Mouse (Mus musculus) ovary, postnatal 36 days (tissue): ENCODE results near the gene Ptgfrn.

Experiments used
- DNase-seq: peaks from one replicate; pipeline ENCODE4 v3.0.0; 2022; ENCODE audit warnings: low spot score, mixed read lengths

Gene Ptgfrn

DNA sequence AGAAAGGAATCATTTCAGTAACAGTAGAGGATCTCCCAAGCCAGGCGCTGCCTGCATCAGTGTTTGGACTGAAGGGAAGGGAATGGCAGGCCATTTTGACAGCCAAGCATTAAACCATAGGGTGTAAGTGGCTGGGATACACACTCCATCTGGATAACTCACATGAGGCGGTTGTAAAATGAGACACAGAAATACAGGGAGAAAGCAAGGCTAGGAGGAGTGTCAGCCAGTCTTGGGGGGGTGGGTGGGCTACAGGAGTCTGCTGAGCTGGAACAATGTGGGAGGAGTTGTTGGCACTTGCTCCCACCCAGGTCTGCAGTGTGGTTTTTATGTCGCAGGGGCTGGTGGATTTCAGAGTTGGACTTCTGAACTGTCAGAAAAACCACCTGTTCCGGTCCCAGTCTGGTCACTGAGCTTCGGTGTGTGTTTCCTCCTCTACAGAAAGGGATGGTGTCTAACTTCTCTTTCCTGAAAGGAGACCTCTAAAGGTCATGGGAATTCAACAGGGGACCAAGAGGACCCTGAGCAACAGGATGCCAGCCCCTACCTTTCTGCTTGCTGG is 72.0 kb downstream of the Ptgfrn start:
- DNase-seq: no peak

DNA sequence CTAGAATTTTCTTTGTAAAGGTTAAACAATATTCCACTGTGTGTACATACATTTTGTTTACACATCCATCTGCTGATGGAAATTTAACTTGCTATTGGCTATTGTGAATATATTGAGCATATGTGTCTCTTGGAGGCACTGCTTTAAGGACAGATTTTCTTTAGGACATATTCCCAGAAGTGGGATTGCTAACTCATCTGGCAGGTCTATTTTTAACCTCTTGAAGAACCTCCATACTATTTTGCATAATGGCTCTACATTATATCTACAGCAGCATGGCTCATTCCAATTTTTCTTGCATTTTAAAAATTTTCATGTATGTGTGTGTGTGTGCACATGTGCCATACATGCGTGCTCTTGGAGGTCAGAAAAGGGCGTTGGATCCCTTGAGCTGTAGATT is 74.1 kb downstream of the Ptgfrn start:
- no peak for DNase-seq

DNA sequence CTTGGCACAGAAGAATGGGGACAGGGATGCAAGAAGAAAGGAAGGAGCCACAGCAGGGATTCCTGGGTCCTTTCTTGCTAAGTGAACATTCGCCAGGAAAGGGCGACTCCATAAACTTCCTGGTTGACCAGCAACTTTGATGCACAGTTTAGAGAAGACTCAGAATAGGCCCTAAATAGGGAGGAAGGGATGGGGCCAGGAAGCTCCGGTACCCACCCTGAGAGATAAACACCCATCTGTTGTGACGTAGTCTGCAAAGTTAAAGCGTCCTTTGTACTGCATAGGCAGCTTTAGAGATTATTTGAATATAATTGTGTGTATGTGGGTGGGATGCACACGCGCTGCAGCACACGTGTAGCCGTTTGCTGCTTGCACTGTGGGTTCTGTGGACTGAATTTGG is 75.6 kb downstream of the Ptgfrn start:
- DNase-seq: no peak

DNA sequence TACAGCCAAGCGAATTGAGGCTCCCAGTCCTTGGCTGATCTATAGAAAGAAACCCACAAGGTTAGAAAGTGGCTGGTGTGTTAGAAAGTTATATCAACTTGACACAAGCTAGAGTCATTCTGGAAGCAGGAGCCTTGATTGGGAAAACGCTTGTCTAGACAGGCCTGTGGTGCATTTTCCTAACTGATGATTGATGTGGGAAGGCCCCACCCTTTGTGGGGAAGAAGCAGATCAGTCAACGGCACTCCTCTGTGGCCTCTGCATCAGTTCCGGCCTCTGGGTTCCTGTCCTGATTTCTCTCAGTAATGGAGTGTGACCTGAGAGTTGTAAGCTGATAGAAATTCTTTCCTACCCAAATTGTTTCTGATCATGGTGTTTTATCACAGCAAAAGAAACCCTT is 76.4 kb downstream of the Ptgfrn start:
- DNase-seq: no peak

DNA sequence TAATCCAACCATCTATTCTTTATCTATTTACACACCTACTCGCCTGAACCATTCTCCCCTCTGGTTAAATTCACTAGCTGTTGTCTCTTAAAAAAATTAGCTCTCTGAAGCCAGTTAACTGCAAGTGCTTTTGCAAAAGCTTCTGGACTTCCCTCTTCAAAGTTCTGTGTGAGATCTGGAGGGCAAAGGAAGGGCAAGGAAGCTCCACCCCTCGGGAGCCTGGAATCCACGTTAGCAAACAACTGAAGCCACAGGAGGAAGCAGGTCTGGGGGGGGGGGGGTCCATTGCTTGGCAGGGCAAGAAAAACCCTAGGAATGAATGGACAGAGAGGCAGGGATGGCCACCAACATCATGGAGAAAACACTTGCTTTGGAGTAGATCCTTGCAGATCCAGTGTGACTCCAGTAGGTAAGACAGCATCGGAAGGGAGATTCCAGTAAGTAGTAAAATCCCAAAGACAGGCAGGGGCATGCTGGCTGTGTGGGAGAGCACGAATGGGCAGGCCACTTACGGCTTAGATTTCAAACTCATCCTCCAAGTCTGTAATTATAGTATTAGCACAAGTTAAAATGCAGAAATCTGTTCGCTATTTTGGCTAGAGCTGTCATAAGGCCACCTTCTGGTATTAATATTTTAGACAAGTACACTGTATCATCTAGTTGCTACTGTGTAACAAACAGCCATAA is 78.5 kb downstream of the Ptgfrn start:
- DNase-seq: no peak

DNA sequence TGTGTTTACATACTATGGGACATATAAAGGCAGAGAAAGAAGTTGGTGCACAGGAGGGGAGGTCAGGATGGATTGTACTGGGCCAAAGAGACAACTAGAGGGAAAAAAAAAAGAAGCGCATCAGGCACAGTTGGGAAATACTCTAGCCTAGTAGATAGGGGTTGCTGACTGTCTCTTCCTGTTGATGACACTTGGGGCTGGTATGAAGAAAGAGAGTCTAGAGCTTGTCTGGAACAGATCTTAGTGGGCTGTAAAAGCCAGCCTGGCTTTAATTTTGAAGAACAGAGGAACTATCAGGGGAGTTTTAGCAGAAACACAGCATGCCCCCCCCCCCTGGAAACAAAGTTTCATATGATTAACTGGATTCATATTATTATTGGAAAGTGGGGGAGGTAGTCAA is 79.4 kb downstream of the Ptgfrn start:
- no peak for DNase-seq

DNA sequence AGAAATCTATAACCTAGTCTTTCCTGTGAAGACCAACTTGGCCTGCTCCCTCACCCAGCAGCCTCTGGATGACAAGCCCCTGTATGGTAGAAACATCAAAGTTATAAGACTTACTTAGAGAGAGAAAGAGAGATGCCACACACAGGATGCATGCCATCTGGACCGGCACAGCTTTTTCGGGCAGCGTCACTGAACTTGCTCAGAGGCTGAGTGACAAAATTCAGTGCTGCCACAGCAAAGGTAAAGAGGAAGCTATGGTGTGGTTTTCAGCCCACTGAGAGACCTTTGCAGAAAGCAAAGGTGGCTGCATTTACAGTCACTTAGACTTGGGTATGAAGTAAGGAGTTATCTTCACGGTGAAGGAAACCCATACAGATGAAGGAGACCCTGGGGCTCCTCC is 80.7 kb downstream of the Ptgfrn start, which contains the start of gene Cd101:
Cd101 (minus strand) TSS at position 218 of the 400 bp plus-strand sequence.
- DNase-seq: no peak

DNA sequence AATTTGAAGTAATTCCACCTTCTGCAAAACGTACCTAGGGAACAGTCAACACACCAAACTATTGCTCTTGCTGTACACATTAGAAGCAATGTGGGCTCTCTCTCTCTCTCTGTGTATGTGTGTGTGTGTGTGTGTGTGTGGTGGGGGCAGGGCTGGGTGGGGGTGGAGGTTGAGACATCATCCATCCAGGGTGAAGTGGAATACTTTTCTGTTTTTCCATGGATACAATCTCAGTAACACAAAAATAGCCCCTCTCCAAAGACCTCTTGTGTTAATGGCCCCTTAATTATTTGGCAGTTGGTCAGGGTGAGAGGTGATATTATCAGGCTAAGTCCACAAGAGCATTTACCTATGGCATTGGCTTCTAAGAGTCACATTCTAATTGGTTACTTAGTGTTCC is 83.3 kb downstream of the Ptgfrn start:
- no peak for DNase-seq

DNA sequence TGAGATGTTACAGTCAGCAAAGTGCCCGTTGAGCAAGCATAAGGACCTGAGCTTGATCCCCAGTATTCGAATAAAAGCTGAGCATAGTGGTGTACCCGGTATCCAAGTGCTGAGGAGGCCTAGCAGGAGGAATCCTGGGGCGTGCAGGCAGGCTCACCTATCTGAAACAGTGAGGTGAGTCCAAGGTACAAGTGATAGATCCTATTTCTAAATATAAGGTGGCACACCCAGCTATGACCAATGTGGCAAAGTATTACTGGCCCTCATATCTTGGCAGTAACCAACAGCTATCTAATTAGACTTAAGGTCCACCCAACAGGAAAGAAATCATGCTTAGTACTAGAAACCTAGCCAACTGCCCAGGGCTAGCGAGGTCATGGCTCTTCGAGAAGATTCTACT is 87.1 kb downstream of the Ptgfrn start:
- DNase-seq: no peak

DNA sequence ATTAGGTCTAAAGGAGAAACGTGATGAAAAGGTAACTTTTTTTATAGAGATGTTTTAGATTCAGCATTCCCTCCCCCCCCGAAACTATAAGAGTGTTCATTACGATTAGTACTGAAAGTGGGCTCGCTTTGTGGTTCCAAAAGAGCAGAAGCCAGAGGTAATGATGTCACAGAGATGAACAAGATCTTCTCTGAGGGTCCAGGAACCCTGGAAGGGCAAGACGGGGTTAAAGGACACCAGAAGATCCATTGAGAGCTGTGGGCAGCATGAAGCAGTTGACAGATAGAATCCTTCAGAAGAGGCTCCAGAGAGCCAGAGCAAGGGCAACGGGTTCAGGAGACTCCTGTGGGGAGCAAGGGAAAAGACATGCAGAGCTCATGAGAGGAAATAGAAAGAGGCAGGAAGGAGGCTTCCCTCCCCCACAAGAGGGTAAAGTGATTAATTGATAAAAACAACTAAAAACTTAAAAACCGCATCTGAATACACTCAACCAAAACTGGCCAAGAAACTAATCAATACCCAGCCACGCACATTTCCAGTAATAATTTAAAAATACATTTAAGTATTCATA is 88.5 kb downstream of the Ptgfrn start:
- no peak for DNase-seq

DNA sequence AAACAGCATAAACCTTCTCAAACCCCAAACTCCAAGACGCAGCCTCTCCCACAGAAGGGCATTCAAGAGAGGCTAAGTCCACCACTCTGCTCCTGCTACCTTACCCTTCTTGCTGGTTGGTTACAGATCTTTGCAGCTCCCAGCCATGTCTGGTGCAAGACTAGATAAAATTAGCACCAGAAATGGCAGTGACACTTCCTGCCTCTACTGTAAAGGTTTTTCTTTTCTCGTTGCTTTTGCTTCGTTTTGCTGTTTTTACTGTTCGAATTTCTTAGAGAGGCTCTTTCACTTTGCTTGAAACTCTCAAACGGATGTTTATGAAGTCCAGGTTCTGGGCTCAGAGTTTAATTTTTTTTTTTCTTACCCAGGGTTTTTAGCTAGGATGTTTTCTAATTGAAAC is 89.0 kb downstream of the Ptgfrn start:
- no peak for DNase-seq

DNA sequence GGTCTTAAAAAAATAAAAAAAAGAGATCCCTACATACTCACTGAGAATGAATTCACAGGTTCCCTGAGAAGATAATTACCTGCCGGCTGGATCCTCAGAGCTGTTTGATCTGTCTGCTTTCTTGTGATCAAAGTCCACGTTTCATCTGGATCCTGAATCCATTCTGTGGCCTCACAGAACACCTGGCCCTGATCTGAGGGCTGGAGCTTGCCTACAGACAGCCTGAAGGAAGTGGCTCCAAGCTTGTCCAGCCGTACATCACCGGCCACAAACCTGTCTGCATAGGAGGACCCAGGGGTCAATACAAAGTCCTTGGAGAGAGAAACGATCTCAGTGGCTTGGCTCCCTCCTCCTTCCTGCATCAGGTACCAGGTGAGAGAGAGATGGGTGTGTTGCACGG is 91.6 kb downstream of the Ptgfrn start:
- no peak for DNase-seq

DNA sequence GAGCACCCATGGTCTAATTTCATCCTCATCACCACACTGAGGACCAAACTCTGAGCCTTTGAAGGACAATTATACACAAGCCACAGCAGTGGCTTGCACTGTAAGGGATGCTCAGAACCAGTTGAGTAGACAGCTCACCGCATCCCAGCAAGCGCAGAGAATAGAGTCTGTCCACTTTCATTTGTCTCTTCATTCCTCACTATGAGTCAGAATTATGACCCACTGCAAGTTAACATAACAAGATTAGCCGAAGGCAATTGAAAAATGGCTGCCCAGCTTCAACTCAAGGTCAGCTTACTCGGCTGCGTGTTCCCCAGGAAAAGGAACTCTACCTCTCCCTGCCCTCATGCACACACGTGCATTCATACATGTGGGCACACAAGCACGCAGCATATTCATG is 94.0 kb downstream of the Ptgfrn start:
- DNase-seq: no peak

DNA sequence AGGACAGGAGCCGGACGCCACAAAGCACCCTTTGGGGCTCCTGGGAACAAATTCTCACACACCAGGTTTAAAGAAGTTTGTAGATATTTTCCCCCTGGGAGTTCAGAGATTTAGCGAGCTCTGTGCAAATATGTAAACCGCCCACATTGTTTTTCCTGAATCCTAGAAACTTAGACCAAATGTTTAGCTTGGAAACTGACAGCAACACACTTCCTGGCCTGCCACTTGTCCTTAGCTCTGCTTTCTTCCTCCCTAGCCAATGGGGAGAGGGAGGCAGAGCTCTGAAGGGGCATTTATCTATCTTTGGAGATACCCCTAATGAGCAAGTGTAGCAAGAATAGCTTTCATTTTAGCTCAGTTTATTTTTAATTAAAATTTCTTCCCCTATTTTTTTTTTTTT is 94.8 kb downstream of the Ptgfrn start:
- no peak for DNase-seq

DNA sequence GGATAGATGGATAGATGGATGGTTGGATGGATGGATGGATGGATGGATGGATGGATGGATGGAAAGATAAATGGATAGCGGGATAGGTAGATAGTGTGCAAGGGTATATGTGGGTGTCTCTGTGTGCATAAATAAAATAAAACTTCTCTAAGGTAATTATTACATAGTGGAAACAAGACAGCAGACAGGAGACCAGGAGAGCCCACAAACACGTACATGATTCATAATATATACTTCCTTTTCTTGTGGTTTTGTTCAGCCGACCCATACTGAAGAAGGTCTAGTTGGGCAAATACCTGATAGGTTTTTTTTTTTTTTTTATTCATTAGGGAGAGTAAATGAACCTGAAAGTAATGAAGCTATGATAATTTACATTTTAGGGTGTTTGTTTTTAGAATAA is 96.5 kb downstream of the Ptgfrn start:
- no peak for DNase-seq

DNA sequence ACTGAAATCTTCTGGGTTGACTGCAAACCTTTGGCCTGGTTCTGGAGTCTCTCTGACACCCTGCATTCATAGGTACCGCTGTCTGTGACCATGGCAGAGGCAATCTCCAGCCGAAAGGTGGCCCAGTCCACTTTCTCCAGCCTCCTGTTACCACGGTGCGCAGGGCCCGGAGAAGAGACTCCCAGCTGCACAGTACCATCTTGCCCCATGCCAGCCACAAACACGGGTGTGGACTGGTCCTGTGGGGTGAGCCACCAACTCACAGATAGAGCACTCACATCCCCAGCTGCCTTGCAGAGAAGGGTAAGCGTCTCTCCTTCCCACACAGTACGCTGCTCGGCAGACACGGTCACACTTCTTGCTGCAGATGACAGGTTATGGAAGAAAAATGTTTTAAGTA is 97.1 kb downstream of the Ptgfrn start:
- DNase-seq: no peak

DNA sequence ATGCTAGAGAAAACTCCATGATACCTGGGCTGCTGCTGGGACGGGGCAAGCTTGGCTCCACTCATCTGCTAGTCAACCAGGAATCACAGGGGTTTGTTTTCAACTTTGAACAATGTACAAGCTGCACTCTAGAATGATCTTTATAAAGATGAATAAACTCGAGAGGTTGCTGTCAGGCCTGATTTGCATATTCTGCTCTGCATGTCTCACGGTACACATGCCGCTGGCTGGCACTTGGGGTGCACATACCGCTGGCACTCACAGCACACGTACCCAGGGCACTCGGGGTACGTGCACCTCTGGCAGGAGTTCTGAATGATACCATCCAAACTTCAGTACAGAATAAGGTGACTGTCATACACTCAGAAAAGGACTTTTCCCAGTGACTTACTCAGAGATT is 97.5 kb downstream of the Ptgfrn start:
- no peak for DNase-seq

DNA sequence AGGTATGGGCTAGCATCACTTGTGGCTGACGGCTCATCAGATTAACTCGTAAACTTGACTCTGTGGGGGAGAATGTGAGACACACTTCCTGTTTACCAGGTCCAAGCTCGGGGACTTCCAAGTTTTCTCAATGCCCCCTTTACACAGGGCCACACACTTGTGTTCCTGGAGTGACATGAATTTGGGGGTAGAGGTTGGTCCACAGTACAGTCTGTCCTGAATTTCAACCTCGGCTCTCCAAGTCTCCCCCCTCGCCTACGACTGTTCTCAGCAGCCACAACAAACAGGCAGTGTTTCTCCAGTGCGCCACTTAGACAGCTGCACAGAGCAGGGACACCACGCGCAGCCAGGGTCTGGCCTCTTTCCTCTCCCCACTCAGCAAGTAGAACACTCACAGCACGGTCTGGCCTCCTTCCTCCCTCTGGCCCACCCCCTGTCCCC is 97.9 kb downstream of the Ptgfrn start:
- no peak for DNase-seq

DNA sequence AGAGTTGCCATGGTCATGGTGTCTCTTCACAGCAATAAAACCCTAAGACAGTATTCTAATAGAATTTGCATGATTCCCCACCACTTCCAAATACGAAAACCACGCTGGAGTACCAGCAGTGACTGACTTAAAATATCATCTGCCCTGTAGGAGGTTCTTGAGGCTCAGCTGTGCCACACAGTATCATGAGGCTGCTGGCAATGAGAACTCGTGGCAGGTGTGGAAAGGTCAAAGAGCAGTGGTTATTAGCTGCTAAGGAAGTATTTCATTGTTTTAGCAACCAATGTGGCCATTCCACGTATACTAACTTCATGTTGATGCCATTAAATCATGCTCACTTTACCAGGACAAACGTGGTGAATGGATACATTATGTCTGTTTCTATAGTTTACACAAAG is 98.9 kb downstream of the Ptgfrn start:
- no peak for DNase-seq

DNA sequence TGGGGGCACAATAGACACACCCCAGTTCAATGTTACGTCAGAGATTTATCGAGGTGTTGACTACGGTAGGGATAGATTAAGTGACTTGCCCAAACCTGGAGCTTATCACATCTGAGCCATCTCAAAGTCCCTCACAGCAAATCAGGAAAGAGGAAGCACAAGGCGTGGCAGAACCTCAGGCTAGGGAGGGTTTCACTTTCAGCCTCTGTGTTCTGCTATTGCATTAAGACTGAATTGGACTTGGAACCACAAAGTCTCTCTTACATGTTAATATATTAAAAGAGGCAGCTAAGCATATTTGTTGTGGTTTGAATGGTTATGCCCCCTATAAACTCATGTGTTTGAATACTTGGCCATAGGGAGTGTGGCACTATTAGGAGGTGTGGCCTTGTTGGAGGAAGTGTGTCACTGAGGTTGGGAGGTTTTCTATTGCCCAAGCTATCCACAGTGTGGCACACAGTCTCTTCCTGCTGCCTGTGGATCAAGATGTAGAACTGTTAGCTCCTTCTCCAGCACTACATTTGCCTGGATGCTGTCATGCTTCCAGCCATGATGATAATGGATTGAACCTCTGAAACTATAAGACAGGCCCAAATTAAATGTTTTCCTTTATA is 99.4 kb downstream of the Ptgfrn start:
- no peak for DNase-seq

DNA sequence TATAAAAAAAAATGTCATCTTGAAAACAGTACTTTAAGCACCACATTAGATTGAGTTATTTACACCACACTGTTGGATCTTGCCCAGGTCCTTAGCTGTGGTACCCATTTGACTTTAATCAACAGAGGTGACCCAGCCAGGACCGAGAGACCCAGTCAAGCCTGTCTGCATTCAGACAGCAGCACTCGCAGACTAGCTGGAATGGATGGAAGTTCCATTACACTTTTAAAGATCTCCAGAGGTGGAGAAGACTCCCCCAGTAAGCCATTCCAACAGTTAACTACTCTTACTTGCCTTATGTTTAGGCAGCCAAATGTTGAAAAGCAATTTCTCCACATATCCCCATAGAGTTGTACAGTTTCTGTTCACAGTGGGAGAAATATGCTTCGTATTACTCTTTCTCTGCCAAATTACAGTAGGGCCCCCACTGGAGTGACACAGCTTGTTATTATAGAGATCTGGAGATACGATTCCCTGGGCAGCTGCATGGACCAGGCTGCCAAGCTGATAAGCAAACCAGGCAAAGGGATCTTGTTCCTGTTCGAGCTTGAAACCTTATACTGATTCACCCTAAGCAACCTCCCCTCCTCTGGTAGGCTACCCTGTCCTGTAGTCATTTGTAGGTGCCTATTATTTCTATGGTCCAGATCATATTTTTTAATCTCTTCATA is 102.8 kb downstream of the Ptgfrn start:
- no peak for DNase-seq

DNA sequence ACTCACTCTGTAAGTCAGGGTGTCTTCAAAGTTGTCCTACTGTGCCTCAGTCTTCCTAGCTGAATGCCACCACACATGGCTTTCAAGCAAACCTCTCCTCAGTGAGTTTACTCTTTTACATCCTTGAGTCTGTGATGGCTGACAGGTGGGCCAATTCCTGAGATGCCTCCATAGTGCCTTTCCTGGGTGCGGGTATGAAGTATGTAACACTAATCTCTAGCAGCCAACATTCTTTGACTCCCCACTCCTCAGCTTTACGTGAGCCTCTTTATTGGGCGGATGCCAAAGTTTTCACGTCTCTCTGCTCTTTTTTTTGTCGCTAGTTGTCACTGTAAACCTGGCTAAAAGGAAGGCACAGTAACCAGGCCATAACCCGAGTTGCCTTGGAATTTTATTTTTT is 104.7 kb downstream of the Ptgfrn start:
- no peak for DNase-seq
